Mouse (Mus musculus): ENCODE measurements at regions not wholly inside any gene's neighbourhood (a gene's known extent, or its start where the extent isn't known, plus 50 kb on each side); places are given as distances from the start of the nearest gene placed in this dataset.

DNA sequence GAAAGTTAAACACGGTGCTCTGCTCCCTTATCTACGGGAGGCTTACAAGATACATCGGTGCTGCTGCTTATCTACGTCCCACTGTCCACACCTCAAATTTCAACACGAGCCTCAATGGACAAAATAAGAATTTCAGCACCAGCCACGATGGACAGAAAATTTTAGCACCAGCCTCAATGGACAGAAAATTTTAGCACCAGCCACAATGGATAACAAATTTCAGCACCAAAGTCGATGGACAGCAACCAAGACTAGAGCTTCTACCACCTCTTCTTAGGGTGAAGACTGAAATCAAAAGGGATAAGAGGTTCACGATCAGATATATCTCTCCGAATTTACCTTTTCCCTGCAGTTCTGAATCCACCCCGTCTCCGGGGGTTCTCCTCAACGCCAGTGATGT, 387.7 kb upstream of the Brinp3 start:
- peak; percentile 29 for DNase-seq (ENCODE audit: inconsistent ontology term)

Measured in Muller cell, postnatal 12 days (primary cell).